Mouse (Mus musculus) stomach, embryonic 16.5 days (tissue): ENCODE measurements around the gene Sipa1l3. TPM values are rescaled to one million over a fixed set of nuclear protein-coding genes. Genes with fewer than 3 reads are reported as not detected.

Experiments used
- ATAC-seq: fragments of 200-750 bp; cut with Nextera tagmentation; 2 replicates; pipeline ENCODE4 v1.8.0; 2017; ENCODE audit warnings: moderate number of reproducible peaks, moderate TSS enrichment; ENCODE audit not compliant: insufficient read depth, low FRiP score
- H3K27ac ChIP-seq: fragments of 300-500 bp; sonication (generic); 2 replicates; pipeline ENCODE4 v1.5.1; 2014; ENCODE audit warnings: low read length
- H3K27me3 ChIP-seq: fragments of 300-500 bp; sonication (generic); 2 replicates; pipeline ENCODE4 v1.6.1; 2014; ENCODE audit warnings: low read length, control low read depth, mixed read lengths; ENCODE audit not compliant: control insufficient read depth, insufficient read depth
- H3K36me3 ChIP-seq: fragments of 300-500 bp; sonication (generic); 2 replicates; pipeline ENCODE4 v1.6.1; 2014; ENCODE audit warnings: low read length; ENCODE audit not compliant: control insufficient read depth, insufficient read depth
- H3K4me1 ChIP-seq: fragments of 300-500 bp; sonication (generic); 2 replicates; pipeline ENCODE4 v1.6.1; 2014; ENCODE audit warnings: low read length, control low read depth, mixed read lengths; ENCODE audit not compliant: control insufficient read depth, insufficient read depth
- H3K4me2 ChIP-seq: fragments of 300-500 bp; sonication (generic); 2 replicates; pipeline ENCODE4 v1.6.1; 2014; ENCODE audit warnings: low read depth, low read length, mixed read lengths
- H3K4me3 ChIP-seq: fragments of 300-500 bp; sonication (generic); replicated peaks from 2 replicates; pipeline ENCODE4 v1.5.1; 2014; ENCODE audit warnings: mild to moderate bottlenecking, low read length
- H3K9ac ChIP-seq: fragments of 300-500 bp; sonication (generic); 2 replicates; pipeline ENCODE4 v1.6.1; 2014; ENCODE audit warnings: low read length
- H3K9me3 ChIP-seq: fragments of 300-500 bp; sonication (generic); replicated peaks from 2 replicates; pipeline ENCODE4 v1.6.1; 2016; ENCODE audit warnings: low read length, control low read depth; ENCODE audit not compliant: control insufficient read depth
- WGBS: fragments of 180-500 bp; shearing (Covaris S2); extraction: QIAGEN DNeasy Blood & Tissue Kit; methylation state at CpG from one replicate; pipeline ENCODE4 v1.1.7; 2014; 5-methylcytosine and 5-hydroxymethylcytosine counted together
- polyA plus RNA-seq: library from polyadenylated mRNA; unstranded; fragments of >200 nt; fragmentation: Nextera tagmentation; extraction: Ambion mirVana; gene quantifications from 2 replicates; pipeline ENCODE4 v1.2.1, GENCODE M21; 2015

The Sipa1l3 gene
- polyA plus RNA-seq, 1 experiment from 2014 or later = 22.2 TPM

DNA sequence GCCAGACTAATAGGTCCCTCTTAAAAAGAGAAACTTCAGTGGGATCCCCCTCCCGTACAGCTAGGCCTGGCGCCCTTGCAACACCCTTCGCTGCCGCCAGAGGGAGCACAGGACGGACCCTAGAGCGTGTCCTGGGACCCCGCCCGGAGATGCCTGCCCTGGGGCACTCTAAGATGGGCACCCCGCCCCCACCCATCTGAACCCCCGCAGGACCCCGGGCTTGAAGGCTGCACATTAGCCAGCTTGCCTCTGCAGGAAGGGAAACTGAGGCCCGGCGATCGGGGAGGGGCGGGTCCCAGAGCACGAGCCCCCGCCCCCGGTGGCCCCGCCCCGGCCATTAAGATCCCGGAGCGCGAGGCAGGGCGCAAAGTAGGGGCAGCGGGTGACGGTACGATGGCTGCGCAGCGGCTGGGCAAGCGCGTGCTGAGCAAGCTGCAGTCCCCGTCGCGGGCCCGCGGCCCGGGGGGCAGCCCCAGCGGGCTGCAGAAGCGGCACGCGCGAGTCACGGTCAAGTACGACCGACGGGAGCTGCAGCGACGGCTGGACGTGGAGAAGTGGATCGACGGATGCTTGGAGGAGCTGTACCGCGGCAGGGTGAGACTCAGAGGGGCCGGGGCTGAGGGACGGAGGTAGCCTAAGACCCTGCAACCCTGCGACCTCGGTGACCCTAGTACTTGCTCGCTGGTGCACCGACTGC lies 229.4 kb downstream of the Sipa1l3 start, which contains the start of gene Ppp1r14a:
Gene Ppp1r14a, plus strand, starts transcription at position 367 of the 697 bp plus-strand sequence.
- peak; percentile 30; the same call in 1 of the 2 replicates for ATAC-seq
- Histone ChIP-seq H3K27ac (peak within 1 kb of the TSS; percentile 95), H3K9ac (peak within 1 kb of the TSS; percentile 79), H3K36me3 (no peaks in the 10 kb centered on the region), H3K4me1 (peaks cover 38% of the 10 kb centered on the region), H3K27me3 (no peaks in the 10 kb centered on the region), H3K4me2 (peak within 1 kb of the TSS; percentile 86), H3K4me3 (peak within 1 kb of the TSS; percentile 63), H3K9me3 (no peaks in the 10 kb centered on the region)
- 1% methylated on average over 59 of the region's 59 CpGs for WGBS

DNA sequence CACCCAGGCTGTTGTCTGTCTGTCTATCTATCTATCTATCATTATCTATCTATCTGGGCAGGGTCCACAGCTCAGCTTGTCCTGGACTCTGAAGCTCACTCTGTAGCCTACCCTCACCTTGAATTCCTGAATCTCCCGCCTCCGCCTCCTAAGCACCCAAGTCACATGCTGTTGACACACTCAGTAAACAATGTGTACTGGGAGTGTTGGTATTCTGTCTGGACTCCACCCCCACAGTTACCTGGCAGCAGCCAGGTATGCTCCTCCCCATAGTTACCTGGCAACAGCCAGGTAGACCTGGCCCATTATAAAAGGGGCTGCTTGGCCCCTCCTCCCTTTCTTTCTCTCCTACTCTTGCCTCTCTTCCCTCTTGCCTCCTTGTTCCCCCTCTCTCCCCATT lies 230.4 kb downstream of the Sipa1l3 start:
- Histone ChIP-seq H3K4me3 (no peak overlapping the region), H3K9me3 (no peaks in the 10 kb centered on the region), H3K36me3 (no peaks in the 10 kb centered on the region), H3K9ac (no peak overlapping the region), H3K4me2 (no peak overlapping the region), H3K27me3 (no peaks in the 10 kb centered on the region), H3K27ac (peak overlapping the region; percentile 27; the same call in 1 of the 2 replicates), H3K4me1 (peaks cover 30% of the 10 kb centered on the region)
- peak; percentile 27; the same call in 1 of the 2 replicates for ATAC-seq
- WGBS = 69% methylated on average over 2 of the region's 2 CpGs

GRCm38 (mm10) chr7:29287481-29287880 lies 231.0 kb downstream of the Sipa1l3 start:
- no peak overlapping the region for H3K9ac ChIP-seq
- ATAC-seq = no peak
- no peak overlapping the region for H3K4me3 ChIP-seq
- peaks cover 24% of the 10 kb centered on the region for H3K4me1 ChIP-seq
- H3K9me3 ChIP-seq = no peaks in the 10 kb centered on the region
- no peak overlapping the region for H3K4me2 ChIP-seq
- H3K36me3 ChIP-seq = no peaks in the 10 kb centered on the region
- H3K27me3 ChIP-seq = peaks cover 1% of the 10 kb centered on the region; the same call in 1 of the 2 replicates
- 84% methylated on average over 7 of the region's 7 CpGs for WGBS
- H3K27ac ChIP-seq = peak overlapping the region; percentile 27; the same call in 1 of the 2 replicates

DNA sequence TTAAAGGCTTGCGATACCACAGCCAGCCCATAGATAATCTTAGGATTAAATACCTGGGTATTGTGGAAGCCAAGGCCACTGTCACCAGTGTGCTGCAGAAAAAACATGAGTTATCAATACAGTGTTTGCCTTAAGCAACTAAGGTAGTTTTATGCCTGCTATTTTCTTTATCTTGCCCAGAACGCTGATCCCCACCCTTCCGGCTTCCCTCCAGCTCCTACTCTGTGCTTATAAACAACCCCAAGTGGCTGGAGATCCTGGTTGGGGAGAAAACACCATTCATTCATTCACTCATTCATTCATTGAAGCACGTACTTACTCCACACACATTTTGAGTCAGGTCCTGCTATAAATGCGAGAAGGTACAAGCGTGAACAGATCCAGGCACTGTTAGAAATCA lies 233.9 kb downstream of the Sipa1l3 start:
- Histone ChIP-seq H3K36me3 (no peaks in the 10 kb centered on the region), H3K4me3 (no peak overlapping the region), H3K27me3 (peaks cover 9% of the 10 kb centered on the region; the same call in 1 of the 2 replicates), H3K4me1 (peaks cover 8% of the 10 kb centered on the region; the same call in 1 of the 2 replicates), H3K27ac (no peak overlapping the region), H3K4me2 (no peak overlapping the region), H3K9ac (no peak overlapping the region), H3K9me3 (no peaks in the 10 kb centered on the region)
- ATAC-seq = no peak
- WGBS = 78% methylated on average over 6 of the region's 6 CpGs

DNA sequence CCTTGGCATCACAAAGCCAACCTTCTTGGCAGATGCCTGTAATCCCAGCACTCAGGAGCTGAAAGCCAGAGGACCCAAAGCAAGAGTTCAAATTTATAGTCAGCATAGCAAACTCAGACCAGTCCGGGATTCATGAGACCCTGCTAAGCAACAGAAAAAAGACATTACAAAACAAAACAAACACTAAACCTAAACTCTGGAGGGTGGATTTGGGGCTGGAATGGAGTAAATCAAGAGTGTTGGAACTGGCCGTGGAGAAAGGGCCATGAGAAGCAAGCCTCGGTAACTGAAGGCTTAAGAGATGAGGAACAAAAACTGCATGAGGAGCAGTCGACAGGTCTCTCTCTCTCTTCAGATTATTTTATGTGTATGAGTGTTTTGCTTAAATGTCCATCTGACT lies 234.6 kb downstream of the Sipa1l3 start:
- ATAC-seq = no peak
- H3K4me1 ChIP-seq = peaks cover 8% of the 10 kb centered on the region; the same call in 1 of the 2 replicates
- no peak overlapping the region for H3K4me3 ChIP-seq
- whole genome bisulfite sequencing = 71% methylated on average over 4 of the region's 4 CpGs
- H3K9me3 ChIP-seq = no peaks in the 10 kb centered on the region
- no peak overlapping the region for H3K4me2 ChIP-seq
- no peak overlapping the region for H3K9ac ChIP-seq
- H3K27ac ChIP-seq = no peak overlapping the region
- H3K36me3 ChIP-seq = no peaks in the 10 kb centered on the region
- H3K27me3 ChIP-seq = peaks cover 9% of the 10 kb centered on the region; the same call in 1 of the 2 replicates

GRCm38 (mm10) chr7:29282074-29282554 lies 236.3 kb downstream of the Sipa1l3 start:
- H3K9ac ChIP-seq = peak overlapping the region; percentile 79
- peaks cover 6% of the 10 kb centered on the region; the same call in 1 of the 2 replicates for H3K4me1 ChIP-seq
- H3K27ac ChIP-seq = peak overlapping the region; percentile 86
- H3K36me3 ChIP-seq = no peaks in the 10 kb centered on the region
- no peaks in the 10 kb centered on the region for H3K9me3 ChIP-seq
- H3K27me3 ChIP-seq = peaks cover 9% of the 10 kb centered on the region; the same call in 1 of the 2 replicates
- peak overlapping the region; percentile 81 for H3K4me2 ChIP-seq
- 8% methylated on average over 21 of the region's 21 CpGs for WGBS
- peak overlapping the region; percentile 60 for H3K4me3 ChIP-seq
- peak; percentile 59 for ATAC-seq

GRCm38 (mm10) chr7:29281201-29282073 lies 237.0 kb downstream of the Sipa1l3 start, which contains the start of gene Spint2:
Spint2 (minus strand) TSS chr7:29281912.
- Histone ChIP-seq H3K4me2 (peak within 1 kb of the TSS; percentile 81), H3K27me3 (peaks cover 9% of the 10 kb centered on the region; the same call in 1 of the 2 replicates), H3K27ac (peak within 1 kb of the TSS; percentile 86), H3K9me3 (no peaks in the 10 kb centered on the region), H3K9ac (peak within 1 kb of the TSS; percentile 79), H3K36me3 (no peaks in the 10 kb centered on the region), H3K4me1 (peaks cover 7% of the 10 kb centered on the region; the same call in 1 of the 2 replicates), H3K4me3 (peak within 1 kb of the TSS; percentile 60)
- WGBS = under 1% methylated on average over 80 of the region's 80 CpGs
- peak; percentile 92 for ATAC-seq

GRCm38 (mm10) chr7:29280801-29281200 lies 237.6 kb downstream of the Sipa1l3 start:
- WGBS = 11% methylated on average over 13 of the region's 13 CpGs
- peak overlapping the region; percentile 81 for H3K4me2 ChIP-seq
- no peak for ATAC-seq
- H3K9ac ChIP-seq = peak overlapping the region; percentile 79
- H3K27ac ChIP-seq = peak overlapping the region; percentile 86
- no peaks in the 10 kb centered on the region for H3K9me3 ChIP-seq
- peak overlapping the region; percentile 60 for H3K4me3 ChIP-seq
- H3K4me1 ChIP-seq = peaks cover 9% of the 10 kb centered on the region; the same call in 1 of the 2 replicates
- H3K36me3 ChIP-seq = no peaks in the 10 kb centered on the region
- peaks cover 9% of the 10 kb centered on the region; the same call in 1 of the 2 replicates for H3K27me3 ChIP-seq
